Mouse (Mus musculus) lung, embryonic 16.5 days (tissue): Measurements from ENCODE around the gene Camta1. TPM values are rescaled to one million over a fixed set of nuclear protein-coding genes. Genes with fewer than 3 reads are reported as not detected.

ENCODE experiments used
- ATAC-seq: fragments of 200-750 bp; cut with Nextera tagmentation; 2 replicates; pipeline ENCODE4 v1.8.0; 2017; ENCODE audit warnings: low read depth, mild to moderate bottlenecking, moderate library complexity
- H3K27ac ChIP-seq: fragments of 300-500 bp; sonication (generic); 2 replicates; pipeline ENCODE4 v1.5.1; 2014; ENCODE audit warnings: mild to moderate bottlenecking, control low read depth, low read length
- H3K27me3 ChIP-seq: fragments of 300-500 bp; sonication (generic); 2 replicates; pipeline ENCODE4 v1.6.1; 2014; ENCODE audit warnings: low read depth, low read length, mixed read lengths; ENCODE audit not compliant: control insufficient read depth, insufficient read depth
- H3K36me3 ChIP-seq: fragments of 300-500 bp; sonication (generic); 2 replicates; pipeline ENCODE4 v1.6.1; 2014; ENCODE audit warnings: low read length; ENCODE audit not compliant: control insufficient read depth, insufficient read depth
- H3K4me1 ChIP-seq: fragments of 300-500 bp; sonication (generic); replicated peaks from 2 replicates; pipeline ENCODE4 v1.6.1; 2014; ENCODE audit warnings: low read length, mixed read lengths; ENCODE audit not compliant: control insufficient read depth, insufficient read depth
- H3K4me2 ChIP-seq: fragments of 300-500 bp; sonication (generic); 2 replicates; pipeline ENCODE4 v1.6.1; 2014; ENCODE audit warnings: low read depth, low read length, control low read depth
- H3K4me3 ChIP-seq: fragments of 300-500 bp; sonication (generic); 2 replicates; pipeline ENCODE4 v1.5.1; 2014; ENCODE audit warnings: mild to moderate bottlenecking, low read length, control low read depth
- H3K9ac ChIP-seq: fragments of 300-500 bp; sonication (generic); 2 replicates; pipeline ENCODE4 v1.6.1; 2014; ENCODE audit warnings: low read length, control low read depth
- H3K9me3 ChIP-seq: fragments of 300-500 bp; sonication (generic); 2 replicates; pipeline ENCODE4 v1.6.1; 2016; ENCODE audit warnings: low read length; ENCODE audit not compliant: control insufficient read depth
- WGBS: fragments of 180-500 bp; shearing (Covaris S2); extraction: QIAGEN DNeasy Blood & Tissue Kit; methylation state at CpG from one replicate; pipeline ENCODE4 v1.1.7; 2014; 5-methylcytosine and 5-hydroxymethylcytosine counted together
- polyA plus RNA-seq: library from polyadenylated mRNA; unstranded; fragments of >200 nt; fragmentation: Nextera tagmentation; extraction: Ambion mirVana; gene quantifications from 2 replicates; pipeline ENCODE4 v1.2.1, GENCODE M21; 2015

Gene Camta1
- polyA plus RNA-seq, 1 experiment from 2014 or later: 89.4 TPM

GRCm38 (mm10) chr4:150956369-150957105 is 905.1 kb downstream of the Camta1 start:
- H3K27ac ChIP-seq: no peak overlapping the region
- no peak overlapping the region for H3K9ac ChIP-seq
- no peak overlapping the region for H3K4me3 ChIP-seq
- H3K4me1 ChIP-seq: no peaks in the 10 kb centered on the region
- WGBS: 49% methylated on average over 13 of the region's 13 CpGs
- no peaks in the 10 kb centered on the region for H3K27me3 ChIP-seq
- H3K36me3 ChIP-seq: no peaks in the 10 kb centered on the region
- H3K9me3 ChIP-seq: no peaks in the 10 kb centered on the region
- peak; percentile 36; the same call in 1 of the 2 replicates for ATAC-seq
- H3K4me2 ChIP-seq: no peak overlapping the region

- H3K4me1 ChIP-seq: no peaks in the 10 kb centered on the region
- no peak overlapping the region for H3K4me3 ChIP-seq
- no peak for ATAC-seq
- no peak overlapping the region for H3K9ac ChIP-seq
- H3K36me3 ChIP-seq: no peaks in the 10 kb centered on the region
- 75% methylated on average over 10 of the region's 10 CpGs for WGBS
- no peaks in the 10 kb centered on the region for H3K9me3 ChIP-seq
- H3K27me3 ChIP-seq: no peaks in the 10 kb centered on the region
- no peak overlapping the region for H3K27ac ChIP-seq
- H3K4me2 ChIP-seq: no peak overlapping the region
Observed at GRCm38 (mm10) chr4:150950972-150951371, 910.7 kb downstream of the Camta1 start.

GRCm38 (mm10) chr4:150944707-150945106 is 917.0 kb downstream of the Camta1 start:
- Histone ChIP-seq H3K4me2 (no peak overlapping the region), H3K27ac (no peak overlapping the region), H3K36me3 (no peaks in the 10 kb centered on the region), H3K27me3 (no peaks in the 10 kb centered on the region), H3K9ac (no peak overlapping the region), H3K4me1 (no peaks in the 10 kb centered on the region), H3K4me3 (no peak overlapping the region), H3K9me3 (no peaks in the 10 kb centered on the region)
- ATAC-seq: no peak
- 86% methylated on average over 7 of the region's 7 CpGs for WGBS

DNA sequence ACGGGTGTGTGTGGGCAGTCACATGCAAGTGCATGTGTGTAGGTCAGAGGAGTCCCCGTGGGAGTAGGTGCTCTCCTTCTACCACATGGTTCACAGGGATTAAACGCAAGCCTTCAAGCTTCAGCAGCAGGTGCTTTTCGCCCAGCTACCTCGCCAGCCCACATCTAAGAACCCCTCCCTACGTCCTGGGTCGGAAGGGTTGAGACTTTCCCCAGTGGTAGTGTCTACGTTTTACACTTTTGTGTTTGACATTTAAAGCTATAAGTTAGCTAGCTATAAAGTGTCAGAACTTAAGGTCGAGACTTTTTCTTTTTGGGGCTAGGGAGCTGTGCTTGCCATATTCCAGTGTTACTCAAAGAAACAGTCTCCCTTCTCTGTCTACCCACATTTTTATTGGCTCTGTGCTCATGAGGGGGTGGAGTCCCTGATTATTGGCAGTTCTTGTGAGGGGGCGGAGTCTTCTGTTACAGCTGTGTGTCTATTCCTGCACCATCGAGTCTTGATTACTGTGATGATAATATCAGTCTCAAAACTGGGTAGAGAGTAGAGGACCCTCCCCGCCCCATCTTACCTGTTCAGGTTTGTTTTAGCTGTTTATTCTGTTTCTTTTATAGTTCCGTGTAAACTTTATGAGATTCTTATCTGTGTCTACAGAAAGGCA is 921.6 kb downstream of the Camta1 start:
- Histone ChIP-seq H3K9ac (no peak overlapping the region), H3K27ac (no peak overlapping the region), H3K9me3 (no peaks in the 10 kb centered on the region), H3K4me2 (no peak overlapping the region), H3K4me1 (no peaks in the 10 kb centered on the region), H3K4me3 (no peak overlapping the region), H3K27me3 (no peaks in the 10 kb centered on the region), H3K36me3 (no peaks in the 10 kb centered on the region)
- ATAC-seq: no peak
- WGBS: 52% methylated on average over 13 of the region's 13 CpGs

- Histone ChIP-seq H3K4me3 (no peak overlapping the region), H3K36me3 (no peaks in the 10 kb centered on the region), H3K9ac (no peak overlapping the region), H3K27ac (no peak overlapping the region), H3K9me3 (no peaks in the 10 kb centered on the region), H3K4me2 (peak overlapping the region; percentile 22; the same call in 1 of the 2 replicates), H3K4me1 (no peaks in the 10 kb centered on the region), H3K27me3 (no peaks in the 10 kb centered on the region)
- ATAC-seq: no peak
- WGBS: 22% methylated on average over 14 of the region's 14 CpGs
Observed at GRCm38 (mm10) chr4:150938063-150938452, 923.6 kb downstream of the Camta1 start.

- 74% methylated on average over 16 of the region's 16 CpGs for WGBS
- ATAC-seq: no peak
- Histone ChIP-seq H3K27ac (no peak overlapping the region), H3K27me3 (no peaks in the 10 kb centered on the region), H3K4me1 (no peaks in the 10 kb centered on the region), H3K4me3 (no peak overlapping the region), H3K4me2 (peak overlapping the region; percentile 22; the same call in 1 of the 2 replicates), H3K9ac (no peak overlapping the region), H3K36me3 (no peaks in the 10 kb centered on the region), H3K9me3 (no peaks in the 10 kb centered on the region)
Observed at GRCm38 (mm10) chr4:150937293-150938062, 924.2 kb downstream of the Camta1 start.

- WGBS: 48% methylated on average over 1 of the region's 1 CpGs
- H3K36me3 ChIP-seq: no peaks in the 10 kb centered on the region
- H3K9ac ChIP-seq: no peak overlapping the region
- no peak overlapping the region for H3K4me2 ChIP-seq
- H3K27me3 ChIP-seq: no peaks in the 10 kb centered on the region
- no peaks in the 10 kb centered on the region for H3K4me1 ChIP-seq
- ATAC-seq: no peak
- no peaks in the 10 kb centered on the region for H3K9me3 ChIP-seq
- no peak overlapping the region for H3K27ac ChIP-seq
- no peak overlapping the region for H3K4me3 ChIP-seq
Observed at GRCm38 (mm10) chr4:150933503-150933902, 928.2 kb downstream of the Camta1 start.

GRCm38 (mm10) chr4:150927789-150928188 is 933.9 kb downstream of the Camta1 start:
- no peak overlapping the region for H3K27ac ChIP-seq
- no peak overlapping the region for H3K4me2 ChIP-seq
- no peak overlapping the region for H3K4me3 ChIP-seq
- no peak for ATAC-seq
- WGBS: 39% methylated on average over 10 of the region's 10 CpGs
- H3K4me1 ChIP-seq: no peaks in the 10 kb centered on the region
- H3K9ac ChIP-seq: no peak overlapping the region
- H3K27me3 ChIP-seq: no peaks in the 10 kb centered on the region
- no peaks in the 10 kb centered on the region for H3K36me3 ChIP-seq
- no peaks in the 10 kb centered on the region for H3K9me3 ChIP-seq
